Mouse (Mus musculus) embryonic facial prominence, embryonic 10.5 days (tissue): Measurements from ENCODE around the gene Tas2r137. TPM values are rescaled to one million over a fixed set of nuclear protein-coding genes. Genes with fewer than 3 reads are reported as not detected.

Experiments
- DNase-seq: peaks from one replicate; pipeline ENCODE4 v3.0.0-alpha.2; 2017; ENCODE audit warnings: low spot score
- H3K27ac ChIP-seq: fragments of 300-500 bp; sonication (generic); replicated peaks from 2 replicates; pipeline ENCODE4 v1.5.1; 2016; ENCODE audit warnings: mild to moderate bottlenecking
- H3K27me3 ChIP-seq: fragments of 300-500 bp; sonication (generic); replicated peaks from 2 replicates; pipeline ENCODE4 v1.6.1; 2016; ENCODE audit warnings: low read depth, mild to moderate bottlenecking; ENCODE audit not compliant: poor library complexity, severe bottlenecking
- H3K36me3 ChIP-seq: fragments of 300-500 bp; sonication (generic); replicated peaks from 2 replicates; pipeline ENCODE4 v1.6.1; 2016; ENCODE audit warnings: mild to moderate bottlenecking, moderate library complexity
- H3K4me1 ChIP-seq: fragments of 300-500 bp; sonication (generic); 2 replicates; pipeline ENCODE4 v1.6.1; 2016
- H3K4me3 ChIP-seq: fragments of 300-500 bp; sonication (generic); 2 replicates; pipeline ENCODE4 v1.5.1; 2016; ENCODE audit warnings: mild to moderate bottlenecking, moderate library complexity
- H3K9me3 ChIP-seq: fragments of 300-500 bp; sonication (generic); 2 replicates; pipeline ENCODE4 v1.6.1; 2016; ENCODE audit warnings: mild to moderate bottlenecking
- WGBS: fragments of 180-500 bp; shearing (Covaris S2); methylation state at CpG from one replicate; pipeline ENCODE4 v1.1.7; 2016; 5-methylcytosine and 5-hydroxymethylcytosine counted together
- polyA plus RNA-seq: library from polyadenylated mRNA; unstranded; fragments of >200 nt; fragmentation: Nextera tagmentation; extraction: Ambion mirVana; gene quantifications from 2 replicates; pipeline ENCODE4 v1.2.1, GENCODE M21; 2016

The Tas2r137 gene
- polyA plus RNA-seq, result 0.27 TPM in 1 of 2 replicates, not detected in the other

- Histone ChIP-seq H3K27me3 (no peaks in the 10 kb centered on the region), H3K4me3 (no peak within 1 kb of the TSS), H3K36me3 (peaks cover 4% of the 10 kb centered on the region; the same call in 1 of the 2 replicates), H3K4me1 (no peaks in the 10 kb centered on the region), H3K27ac (no peak within 1 kb of the TSS), H3K9me3 (no peaks in the 10 kb centered on the region)
- DNase-seq, result no peak
Measured at GRCm38 (mm10) chr6:40490933-40491332, at the start of gene Tas2r137. TSS of gene Tas2r137 (plus strand) at chr6:40491233.

- Histone ChIP-seq H3K9me3 (no peaks in the 10 kb centered on the region), H3K27ac (no peak overlapping the region), H3K36me3 (no peaks in the 10 kb centered on the region), H3K4me3 (no peak overlapping the region), H3K4me1 (peaks cover 2% of the 10 kb centered on the region), H3K27me3 (peaks cover 49% of the 10 kb centered on the region)
- DNase-seq, result no peak
- WGBS, result 86% methylated on average over 3 of the region's 3 CpGs
Measured at GRCm38 (mm10) chr6:40441276-40441675, 49.8 kb upstream of the Tas2r137 start.

GRCm38 (mm10) chr6:40441755-40442154 is 49.3 kb upstream of the Tas2r137 start:
- Histone ChIP-seq H3K4me1 (no peaks in the 10 kb centered on the region), H3K27ac (no peak overlapping the region), H3K36me3 (no peaks in the 10 kb centered on the region), H3K9me3 (no peaks in the 10 kb centered on the region), H3K27me3 (peaks cover 50% of the 10 kb centered on the region), H3K4me3 (no peak overlapping the region)
- WGBS, result 35% methylated on average over 3 of the region's 3 CpGs
- DNase-seq, result no peak

GRCm38 (mm10) chr6:40443281-40443928 is 47.6 kb upstream of the Tas2r137 start:
- Histone ChIP-seq H3K27me3 (peaks cover 34% of the 10 kb centered on the region), H3K4me1 (no peaks in the 10 kb centered on the region), H3K36me3 (no peaks in the 10 kb centered on the region), H3K27ac (no peak overlapping the region), H3K4me3 (no peak overlapping the region), H3K9me3 (no peaks in the 10 kb centered on the region)
- no peak for DNase-seq
- 43% methylated on average over 10 of the region's 10 CpGs for WGBS

GRCm38 (mm10) chr6:40448626-40449025 is 42.4 kb upstream of the Tas2r137 start:
- H3K27me3 ChIP-seq, result 0 out of 2 replicates have a peak, but pooled peaks cover 4% of the 10 kb centered on the region
- H3K4me3 ChIP-seq, result no peak overlapping the region
- no peaks in the 10 kb centered on the region for H3K36me3 ChIP-seq
- H3K4me1 ChIP-seq, result no peaks in the 10 kb centered on the region
- no peak overlapping the region for H3K27ac ChIP-seq
- H3K9me3 ChIP-seq, result no peaks in the 10 kb centered on the region
- DNase-seq, result no peak

GRCm38 (mm10) chr6:40454436-40455041 is 36.5 kb upstream of the Tas2r137 start:
- H3K27me3 ChIP-seq, result no peaks in the 10 kb centered on the region
- no peaks in the 10 kb centered on the region for H3K9me3 ChIP-seq
- H3K4me1 ChIP-seq, result no peaks in the 10 kb centered on the region
- no peaks in the 10 kb centered on the region for H3K36me3 ChIP-seq
- no peak overlapping the region for H3K27ac ChIP-seq
- WGBS, result 22% methylated on average over 7 of the region's 7 CpGs
- DNase-seq, result no peak
- no peak overlapping the region for H3K4me3 ChIP-seq

- H3K4me3 ChIP-seq, result no peak overlapping the region
- WGBS, result 58% methylated on average over 6 of the region's 6 CpGs
- H3K36me3 ChIP-seq, result no peaks in the 10 kb centered on the region
- DNase-seq, result no peak
- no peaks in the 10 kb centered on the region for H3K9me3 ChIP-seq
- H3K4me1 ChIP-seq, result 0 out of 2 replicates have a peak, but pooled peaks cover 2% of the 10 kb centered on the region
- H3K27ac ChIP-seq, result no peak overlapping the region
- H3K27me3 ChIP-seq, result no peaks in the 10 kb centered on the region
Measured at GRCm38 (mm10) chr6:40465710-40466109, 25.3 kb upstream of the Tas2r137 start.

GRCm38 (mm10) chr6:40470916-40471719 is 19.9 kb upstream of the Tas2r137 start, which contains the start of gene Ssbp1:
TSS of gene Ssbp1 (plus strand) at chr6:40471352.
- peak; percentile 95 for DNase-seq
- peaks cover 31% of the 10 kb centered on the region for H3K36me3 ChIP-seq
- H3K4me1 ChIP-seq, result peaks cover 12% of the 10 kb centered on the region
- peak within 1 kb of the TSS; percentile 98 for H3K27ac ChIP-seq
- no peaks in the 10 kb centered on the region for H3K9me3 ChIP-seq
- H3K4me3 ChIP-seq, result peak within 1 kb of the TSS; percentile 85
- WGBS, result under 1% methylated on average over 54 of the region's 54 CpGs
- H3K27me3 ChIP-seq, result no peaks in the 10 kb centered on the region

GRCm38 (mm10) chr6:40471720-40472010 is 19.4 kb upstream of the Tas2r137 start:
- Histone ChIP-seq H3K27me3 (no peaks in the 10 kb centered on the region), H3K36me3 (peaks cover 36% of the 10 kb centered on the region), H3K9me3 (no peaks in the 10 kb centered on the region), H3K4me3 (peak overlapping the region; percentile 85), H3K4me1 (peaks cover 12% of the 10 kb centered on the region), H3K27ac (peak overlapping the region; percentile 98)
- DNase-seq, result no peak
- under 1% methylated on average over 7 of the region's 7 CpGs for WGBS

GRCm38 (mm10) chr6:40476132-40476531 is 14.9 kb upstream of the Tas2r137 start:
- no peaks in the 10 kb centered on the region for H3K27me3 ChIP-seq
- no peak overlapping the region for H3K4me3 ChIP-seq
- peaks cover 10% of the 10 kb centered on the region for H3K4me1 ChIP-seq
- DNase-seq, result no peak
- 88% methylated on average over 4 of the region's 4 CpGs for WGBS
- no peaks in the 10 kb centered on the region for H3K9me3 ChIP-seq
- no peak overlapping the region for H3K27ac ChIP-seq
- H3K36me3 ChIP-seq, result peaks cover 69% of the 10 kb centered on the region

GRCm38 (mm10) chr6:40479705-40480104 is 11.3 kb upstream of the Tas2r137 start:
- Histone ChIP-seq H3K4me3 (no peak overlapping the region), H3K9me3 (no peaks in the 10 kb centered on the region), H3K27ac (no peak overlapping the region), H3K27me3 (no peaks in the 10 kb centered on the region), H3K36me3 (peaks cover 87% of the 10 kb centered on the region), H3K4me1 (no peaks in the 10 kb centered on the region)
- no peak for DNase-seq
- 95% methylated on average over 1 of the region's 1 CpGs for WGBS

GRCm38 (mm10) chr6:40482318-40482717 is 8.7 kb upstream of the Tas2r137 start:
- H3K4me1 ChIP-seq, result no peaks in the 10 kb centered on the region
- DNase-seq, result no peak
- no peak overlapping the region for H3K4me3 ChIP-seq
- 90% methylated on average over 5 of the region's 5 CpGs for WGBS
- peaks cover 78% of the 10 kb centered on the region for H3K36me3 ChIP-seq
- H3K27me3 ChIP-seq, result no peaks in the 10 kb centered on the region
- H3K27ac ChIP-seq, result no peak overlapping the region
- no peaks in the 10 kb centered on the region for H3K9me3 ChIP-seq

GRCm38 (mm10) chr6:40493229-40493628 is 2.2 kb downstream of the Tas2r137 start, which contains the start of gene Tas2r108:
TSS of gene Tas2r108 (plus strand) at chr6:40493529.
- H3K4me1 ChIP-seq, result no peaks in the 10 kb centered on the region

More at GRCm38 (mm10) chr6:40493229-40493628, 2.2 kb downstream of the Tas2r137 start, which contains the start of gene Tas2r108:
- no peaks in the 10 kb centered on the region for H3K36me3 ChIP-seq
- no peak within 1 kb of the TSS for H3K4me3 ChIP-seq
- no peaks in the 10 kb centered on the region for H3K27me3 ChIP-seq
- DNase-seq, result no peak
- H3K27ac ChIP-seq, result no peak within 1 kb of the TSS
- 90% methylated on average over 3 of the region's 3 CpGs for WGBS
- no peaks in the 10 kb centered on the region for H3K9me3 ChIP-seq
